Mouse (Mus musculus) brain, embryonic 18.5 days (tissue): ENCODE data around the gene Map10.

Source experiments
- DNase-seq: peaks from one replicate; pipeline ENCODE4 v3.0.0-alpha.2; 2012; ENCODE audit warnings: low read depth, low spot score

Map10 gene

GRCm38 (mm10) chr8:125670420-125670819 is 802 bp downstream of the Map10 start:
- DNase-seq, result no peak

GRCm38 (mm10) chr8:125670906-125671305 is 1.3 kb downstream of the Map10 start:
- no peak for DNase-seq

- no peak for DNase-seq
Observed at GRCm38 (mm10) chr8:125671371-125671770, 1.8 kb downstream of the Map10 start.

- no peak for DNase-seq
Observed at GRCm38 (mm10) chr8:125675796-125676195, 6.2 kb downstream of the Map10 start.

- no peak for DNase-seq
Observed at GRCm38 (mm10) chr8:125677484-125677883, 7.9 kb downstream of the Map10 start.

GRCm38 (mm10) chr8:125678854-125679648 is 9.4 kb downstream of the Map10 start:
- no peak for DNase-seq

- no peak for DNase-seq
Observed at GRCm38 (mm10) chr8:125680851-125681408, 11.3 kb downstream of the Map10 start.

GRCm38 (mm10) chr8:125685216-125685760 is 15.7 kb downstream of the Map10 start:
- DNase-seq, result no peak

- no peak for DNase-seq
Observed at GRCm38 (mm10) chr8:125686221-125686865, 16.7 kb downstream of the Map10 start.

- DNase-seq, result no peak
Observed at GRCm38 (mm10) chr8:125690166-125690915, 20.7 kb downstream of the Map10 start.

GRCm38 (mm10) chr8:125690961-125691360 is 21.3 kb downstream of the Map10 start:
- no peak for DNase-seq

GRCm38 (mm10) chr8:125692447-125692846 is 22.8 kb downstream of the Map10 start:
- no peak for DNase-seq

- no peak for DNase-seq
Observed at GRCm38 (mm10) chr8:125693197-125693596, 23.6 kb downstream of the Map10 start.

- DNase-seq, result peak; percentile 40
Observed at GRCm38 (mm10) chr8:125695951-125696350, 26.3 kb downstream of the Map10 start.

- DNase-seq, result no peak
Observed at GRCm38 (mm10) chr8:125699391-125700025, 29.9 kb downstream of the Map10 start.

- no peak for DNase-seq
Observed at GRCm38 (mm10) chr8:125700407-125700806, 30.8 kb downstream of the Map10 start.

GRCm38 (mm10) chr8:125702868-125703473 is 33.4 kb downstream of the Map10 start:
- DNase-seq, result no peak

GRCm38 (mm10) chr8:125704434-125704833 is 34.8 kb downstream of the Map10 start:
- DNase-seq, result no peak

- DNase-seq, result no peak
Observed at GRCm38 (mm10) chr8:125705816-125706215, 36.2 kb downstream of the Map10 start.

- no peak for DNase-seq
Observed at GRCm38 (mm10) chr8:125709171-125709570, 39.6 kb downstream of the Map10 start.

- no peak for DNase-seq
Observed at GRCm38 (mm10) chr8:125711514-125711913, 41.9 kb downstream of the Map10 start.
